ENCODE assay signal across 26 mouse cellular contexts in genomic region chr11:99469228-99469627, GRCm38 (mm10). TPM values are rescaled to one million over a fixed set of nuclear protein-coding genes. Genes with fewer than 3 reads are reported as not detected.
DNase-seq lines count a peak whose midpoint lies in the region; ATAC-seq and TF ChIP-seq lines count a peak whose summit lies in the region.
"Had no signal": no experiment of that assay in that cellular context is flagged by ENCODE, and none has a peak within 500 bp of the region (broad histone marks: within the 10 kb centered on the region; RNA-seq: fewer than 3 reads in every experiment).

No protein-coding gene starts in this region.

- no peak for TF ChIP-seq POLR2A in liver, adult 2 months (IDR thresholded peaks at IDR 0.05; ENCODE audit: extremely low read depth, insufficient read depth, low read length)

- intact Hi-C loops in heart, postnatal 25 days (cut with DNase I), result loop anchor here (5.0 kb wide), 2 partner anchors 698 to 828 kb away; no protein-coding TSS in a partner anchor

- H3K9ac ChIP-seq in liver, adult 2 months (ENCODE audit: low read depth, low read length), result no peak overlapping the region
- no peak overlapping the region for H3K9ac ChIP-seq in lung, embryonic 16.5 days (ENCODE audit: low read length)
- no peak overlapping the region for H3K9ac ChIP-seq in stomach, embryonic 16.5 days (ENCODE audit: low read length)
- H3K9ac ChIP-seq: embryonic facial prominence, embryonic 12.5 days; forebrain, embryonic 15.5 days; heart, embryonic 13.5 days had no signal

- peaks cover 5% of the 10 kb centered on the region; the same call in 1 of the 2 replicates for H3K27me3 ChIP-seq in liver, adult 2 months (ENCODE audit: control insufficient read depth, insufficient read depth, low read length)
- H3K27me3 ChIP-seq in lung, embryonic 16.5 days (ENCODE audit: control insufficient read depth, insufficient read depth, low read depth, low read length), result no peaks in the 10 kb centered on the region
- no peaks in the 10 kb centered on the region for H3K27me3 ChIP-seq in stomach, embryonic 16.5 days (ENCODE audit: control insufficient read depth, insufficient read depth, low read length)
- no peaks in the 10 kb centered on the region for H3K27me3 ChIP-seq in embryonic facial prominence, embryonic 10.5 days (replicated peaks; ENCODE audit: low read depth, poor library complexity, severe bottlenecking)
- H3K27me3 ChIP-seq: embryonic facial prominence, embryonic 12.5 days; forebrain, embryonic 15.5 days; heart, embryonic 13.5 days had no signal

- no peak for TF ChIP-seq CTCF in liver, adult 2 months (IDR thresholded peaks at IDR 0.05; ENCODE audit: low read depth, low read length)

- no peaks in the 10 kb centered on the region for H3K79me2 ChIP-seq in liver, adult 2 months (ENCODE audit: control insufficient read depth, insufficient read depth, low read length)

- no peak for ATAC-seq in lung, embryonic 16.5 days (ENCODE audit: low read depth)
- ATAC-seq in stomach, embryonic 16.5 days (ENCODE audit: insufficient read depth, low FRiP score), result no peak
- ATAC-seq: CD4-positive, CD25-positive, alpha-beta regulatory T cell, adult 4 months; forebrain, embryonic 15.5 days had no signal

- H3K4me2 ChIP-seq in lung, embryonic 16.5 days (ENCODE audit: low read depth, low read length), result no peak overlapping the region
- H3K4me2 ChIP-seq in stomach, embryonic 16.5 days (ENCODE audit: low read depth, low read length), result no peak overlapping the region
- H3K4me2 ChIP-seq: embryonic facial prominence, embryonic 12.5 days; forebrain, embryonic 15.5 days; heart, embryonic 13.5 days had no signal

- WGBS in liver, adult 2 months, result 20% methylated on average over 4 of the region's 4 CpGs
- WGBS in lung, embryonic 16.5 days, result 18% methylated on average over 4 of the region's 4 CpGs
- 32% methylated on average over 4 of the region's 4 CpGs for WGBS in stomach, embryonic 16.5 days
- WGBS in embryonic facial prominence, embryonic 10.5 days, result 84% methylated on average over 4 of the region's 4 CpGs

- H3K27ac ChIP-seq in liver, adult 2 months (replicated peaks; ENCODE audit: insufficient read depth, low read depth, low read length), result no peak overlapping the region
- peak overlapping the region; percentile 56 for H3K27ac ChIP-seq in lung, embryonic 16.5 days (ENCODE audit: low read length)
- peak overlapping the region; percentile 76; the same call in 1 of the 2 replicates for H3K27ac ChIP-seq in stomach, embryonic 16.5 days (ENCODE audit: low read length)
- no peak overlapping the region for H3K27ac ChIP-seq in embryonic facial prominence, embryonic 10.5 days (replicated peaks)
- H3K27ac ChIP-seq: embryonic facial prominence, embryonic 12.5 days; forebrain, embryonic 15.5 days; heart, embryonic 13.5 days had no signal

- H3K4me1 ChIP-seq in liver, adult 2 months (ENCODE audit: control insufficient read depth, insufficient read depth, low read length), result no peaks in the 10 kb centered on the region; the same call in 1 of the 2 replicates
- peaks cover 10% of the 10 kb centered on the region for H3K4me1 ChIP-seq in lung, embryonic 16.5 days (replicated peaks; ENCODE audit: control insufficient read depth, insufficient read depth, low read length)
- H3K4me1 ChIP-seq in stomach, embryonic 16.5 days (ENCODE audit: control insufficient read depth, insufficient read depth, low read length), result peaks cover 15% of the 10 kb centered on the region
- H3K4me1 ChIP-seq in embryonic facial prominence, embryonic 10.5 days, result no peaks in the 10 kb centered on the region
- H3K4me1 ChIP-seq: embryonic facial prominence, embryonic 12.5 days; forebrain, embryonic 15.5 days; heart, embryonic 13.5 days had no signal

- peak; percentile 70 for DNase-seq in liver, adult 2 months (ENCODE audit: extremely low read depth, low read depth, low spot score)
- no peak for DNase-seq in liver
- DNase-seq in lung, postnatal 25 days (ENCODE audit: low spot score), result peak; percentile 51
- DNase-seq in kidney, postnatal 36 days, result no peak
- DNase-seq in heart, postnatal 25 days (ENCODE audit: low spot score), result no peak
- DNase-seq in embryonic facial prominence, embryonic 10.5 days (ENCODE audit: low spot score), result no peak
- DNase-seq: adrenal gland, adult 8-10 months; adrenal gland, postnatal 36 days; B cell, adult 2 months; cerebellum, adult 8-10 months; cerebellum, postnatal 14 days; embryo, embryonic 11 days; gastrocnemius, postnatal 36 days; heart, adult 11 months; heart, postnatal 4 days had no signal

- H3K9me3 ChIP-seq in lung, embryonic 16.5 days (ENCODE audit: control insufficient read depth, low read length), result no peaks in the 10 kb centered on the region
- H3K9me3 ChIP-seq in stomach, embryonic 16.5 days (replicated peaks; ENCODE audit: control insufficient read depth, low read length), result no peaks in the 10 kb centered on the region
- no peaks in the 10 kb centered on the region for H3K9me3 ChIP-seq in embryonic facial prominence, embryonic 10.5 days
- H3K9me3 ChIP-seq: embryonic facial prominence, embryonic 12.5 days; forebrain, embryonic 15.5 days; G1E; heart, embryonic 13.5 days had no signal

- H3K4me3 ChIP-seq in liver, adult 2 months (ENCODE audit: insufficient read depth, low read depth, low read length), result no peak overlapping the region
- no peak overlapping the region for H3K4me3 ChIP-seq in lung, embryonic 16.5 days (ENCODE audit: low read length)
- H3K4me3 ChIP-seq in stomach, embryonic 16.5 days (replicated peaks; ENCODE audit: low read length), result no peak overlapping the region
- H3K4me3 ChIP-seq in embryonic facial prominence, embryonic 10.5 days, result no peak overlapping the region
- H3K4me3 ChIP-seq: embryonic facial prominence, embryonic 12.5 days; forebrain, embryonic 15.5 days; heart, embryonic 13.5 days had no signal

- H3K36me3 ChIP-seq in liver, adult 2 months (ENCODE audit: control insufficient read depth, insufficient read depth, low read length), result no peaks in the 10 kb centered on the region
- H3K36me3 ChIP-seq in lung, embryonic 16.5 days (ENCODE audit: control insufficient read depth, insufficient read depth, low read length), result no peaks in the 10 kb centered on the region
- H3K36me3 ChIP-seq in stomach, embryonic 16.5 days (ENCODE audit: control insufficient read depth, insufficient read depth, low read length), result no peaks in the 10 kb centered on the region
- no peaks in the 10 kb centered on the region for H3K36me3 ChIP-seq in embryonic facial prominence, embryonic 10.5 days (replicated peaks)
- H3K36me3 ChIP-seq: embryonic facial prominence, embryonic 12.5 days; forebrain, embryonic 15.5 days; G1E; heart, embryonic 13.5 days had no signal

RNA-seq across cellular contexts. Expression of gene Krt23, which starts 23.7 kb away (rescaled TPM):
- total RNA-seq in liver, adult 2 months (2014; rRNA removed), result 4.0 and 6.4 TPM in 2 replicates
- 1.4 and 1.7 TPM in 2 replicates for polyA plus RNA-seq in liver, adult 2 months (2012; rRNA removed)
- polyA plus RNA-seq in lung, embryonic 16.5 days (2015; fragmentation: Nextera tagmentation; extraction: Ambion mirVana), result 4.9 and 5.4 TPM in 2 replicates
- 92.1 and 140 TPM in 2 replicates for polyA plus RNA-seq in stomach, embryonic 16.5 days (2015; fragmentation: Nextera tagmentation; extraction: Ambion mirVana)
- not detected for total RNA-seq in heart, postnatal 25 days (2021)
- polyA plus RNA-seq in embryonic facial prominence, embryonic 10.5 days (2016; fragmentation: Nextera tagmentation; extraction: Ambion mirVana), result 0.21 and 0.31 TPM in 2 replicates
- total RNA-seq: common myeloid progenitor, adult 5-6 weeks; G1E; gastrocnemius, adult 8-10 months; gastrocnemius, postnatal 36 days; heart, postnatal 4 days had no signal
- polyA plus RNA-seq: CD4-positive, CD25-positive, alpha-beta regulatory T cell, adult 4 months; forebrain, embryonic 11.5 days; G1E had no signal

RNA-seq across cellular contexts. Expression of gene Krt20, which starts 31.3 kb away (rescaled TPM):
- 0.09 TPM in 1 of 2 replicates, not detected in the other for total RNA-seq in liver, adult 2 months (2014; rRNA removed)
- 0.04 and 0.15 TPM in 2 replicates for polyA plus RNA-seq in liver, adult 2 months (2012; rRNA removed)
- polyA plus RNA-seq in lung, embryonic 16.5 days (2015; fragmentation: Nextera tagmentation; extraction: Ambion mirVana), result 0.30 and 0.96 TPM in 2 replicates
- 16.6 and 23.3 TPM in 2 replicates for polyA plus RNA-seq in stomach, embryonic 16.5 days (2015; fragmentation: Nextera tagmentation; extraction: Ambion mirVana)
- not detected for total RNA-seq in heart, postnatal 25 days (2021)
- polyA plus RNA-seq in embryonic facial prominence, embryonic 10.5 days (2016; fragmentation: Nextera tagmentation; extraction: Ambion mirVana), result 0.97 and 1.00 TPM in 2 replicates
- total RNA-seq: common myeloid progenitor, adult 5-6 weeks; G1E had no signal
- polyA plus RNA-seq: CD4-positive, CD25-positive, alpha-beta regulatory T cell, adult 4 months; forebrain, embryonic 15.5 days; G1E had no signal

RNA-seq across cellular contexts. Expression of gene Krt12, which starts 47.2 kb away (rescaled TPM):
- not detected in 2 replicates for total RNA-seq in liver, adult 2 months (2014; rRNA removed)
- polyA plus RNA-seq in liver, adult 2 months (2012; rRNA removed), result not detected in 2 replicates
- not detected in 2 replicates for polyA plus RNA-seq in lung, embryonic 16.5 days (2015; fragmentation: Nextera tagmentation; extraction: Ambion mirVana)
- 0.12 and 0.19 TPM in 2 replicates for polyA plus RNA-seq in stomach, embryonic 16.5 days (2015; fragmentation: Nextera tagmentation; extraction: Ambion mirVana)
- not detected for total RNA-seq in heart, postnatal 25 days (2021)
- polyA plus RNA-seq in embryonic facial prominence, embryonic 10.5 days (2016; fragmentation: Nextera tagmentation; extraction: Ambion mirVana), result not detected in 2 replicates
- total RNA-seq: adrenal gland, adult 8-10 months; adrenal gland, postnatal 36 days; common myeloid progenitor, adult 5-6 weeks; G1E; gastrocnemius, postnatal 36 days; heart, postnatal 4 days had no signal
- polyA plus RNA-seq: CD4-positive, CD25-positive, alpha-beta regulatory T cell, adult 4 months; embryonic facial prominence, embryonic 12.5 days; G1E; heart, embryonic 13.5 days; heart, postnatal 0 days had no signal

RNA-seq across cellular contexts. Expression of gene Krt39, which starts 51.9 kb away (rescaled TPM):
- not detected in 2 replicates for total RNA-seq in liver, adult 2 months (2014; rRNA removed)
- not detected in 2 replicates for polyA plus RNA-seq in liver, adult 2 months (2012; rRNA removed)
- not detected in 2 replicates for polyA plus RNA-seq in lung, embryonic 16.5 days (2015; fragmentation: Nextera tagmentation; extraction: Ambion mirVana)
- polyA plus RNA-seq in stomach, embryonic 16.5 days (2015; fragmentation: Nextera tagmentation; extraction: Ambion mirVana), result 0.14 TPM in 1 of 2 replicates, not detected in the other
- total RNA-seq in heart, postnatal 25 days (2021), result not detected
- not detected in 2 replicates for polyA plus RNA-seq in embryonic facial prominence, embryonic 10.5 days (2016; fragmentation: Nextera tagmentation; extraction: Ambion mirVana)
- total RNA-seq: adrenal gland, adult 8-10 months; adrenal gland, postnatal 36 days; common myeloid progenitor, adult 5-6 weeks; gastrocnemius, adult 8-10 months; gastrocnemius, postnatal 36 days; heart, postnatal 4 days had no signal
- polyA plus RNA-seq: CD4-positive, CD25-positive, alpha-beta regulatory T cell, adult 4 months; embryonic facial prominence, embryonic 12.5 days; forebrain, embryonic 11.5 days; forebrain, embryonic 15.5 days; G1E; heart, embryonic 13.5 days; heart, postnatal 0 days had no signal

Comparison
In these comparisons a context has a peak if more than half of its experiments do, and no peak if none do; other contexts are left out.
1. DNase-seq: peak in liver, adult 2 months (single experiment) and lung, postnatal 25 days (single experiment); none in liver (single experiment), kidney, postnatal 36 days (0 of 2), heart, postnatal 25 days (single experiment) and embryonic facial prominence, embryonic 10.5 days (single experiment).
2. H3K27ac ChIP-seq: peak in lung, embryonic 16.5 days (single experiment) and stomach, embryonic 16.5 days (single experiment); none in liver, adult 2 months (single experiment) and embryonic facial prominence, embryonic 10.5 days (single experiment).
3. RNA of gene Krt23, which starts 23.7 kb away (polyA plus RNA-seq): 92.1 to 140 TPM in stomach, embryonic 16.5 days; 4.9 to 5.4 TPM in lung, embryonic 16.5 days, 1.4 to 1.7 TPM in liver, adult 2 months and 0.21 to 0.31 TPM in embryonic facial prominence, embryonic 10.5 days; every median in the first group is over 10 times any median in the second.